Mouse (Mus musculus): ENCODE measurements around the gene Rmdn3. TPM values are rescaled to one million over a fixed set of nuclear protein-coding genes. Genes with fewer than 3 reads are reported as not detected.

Rmdn3 gene
- 23.3 and 29.3 TPM in 2 replicates for polyA plus RNA-seq (2012; rRNA removed; ENCODE audit: low replicate concordance)

DNA sequence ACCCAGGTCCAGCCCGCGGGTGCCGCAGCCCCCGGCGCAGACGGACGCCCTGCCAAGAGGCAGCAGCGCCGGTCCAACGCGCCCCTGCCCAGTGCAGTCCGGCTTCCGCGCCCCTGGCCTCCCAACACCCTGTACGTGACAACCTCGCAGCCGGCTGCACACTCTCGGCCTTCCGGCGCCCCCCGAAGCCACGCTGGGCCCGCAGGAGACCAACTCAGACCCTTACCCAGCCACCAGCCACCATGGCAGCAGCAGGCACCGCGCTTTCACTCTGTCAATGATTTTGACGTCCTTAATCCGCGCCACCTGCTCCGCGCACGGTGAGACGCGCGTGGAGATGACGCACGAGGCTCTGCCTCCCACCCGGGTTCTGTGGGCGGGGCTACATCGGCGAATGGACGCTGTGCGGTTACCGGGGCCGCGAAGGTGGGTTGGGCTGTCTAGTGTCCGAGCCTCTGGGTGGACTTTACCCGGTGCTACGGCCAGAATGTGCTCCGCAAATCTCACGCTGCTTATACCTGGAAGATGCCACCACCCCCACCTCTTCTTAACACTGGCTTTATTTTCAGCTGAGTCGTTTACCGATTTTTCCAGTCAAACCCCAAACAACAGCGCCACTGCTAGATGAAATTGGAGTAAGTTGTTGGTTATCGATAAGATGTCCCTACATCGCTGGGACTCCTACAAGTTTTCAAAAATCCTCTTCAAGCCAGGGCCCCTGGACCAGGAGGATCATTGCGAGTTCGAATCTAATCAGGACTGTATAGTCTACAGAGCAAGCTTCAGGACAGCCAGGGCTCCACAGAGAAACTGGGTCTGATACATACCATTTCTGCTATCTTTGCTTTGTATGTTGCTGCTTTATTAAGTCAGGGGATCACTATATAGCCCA, at the start of gene Rmdn3:
Gene Rmdn3, minus strand, starts transcription at position 354 of the 892 bp plus-strand sequence.

DNA sequence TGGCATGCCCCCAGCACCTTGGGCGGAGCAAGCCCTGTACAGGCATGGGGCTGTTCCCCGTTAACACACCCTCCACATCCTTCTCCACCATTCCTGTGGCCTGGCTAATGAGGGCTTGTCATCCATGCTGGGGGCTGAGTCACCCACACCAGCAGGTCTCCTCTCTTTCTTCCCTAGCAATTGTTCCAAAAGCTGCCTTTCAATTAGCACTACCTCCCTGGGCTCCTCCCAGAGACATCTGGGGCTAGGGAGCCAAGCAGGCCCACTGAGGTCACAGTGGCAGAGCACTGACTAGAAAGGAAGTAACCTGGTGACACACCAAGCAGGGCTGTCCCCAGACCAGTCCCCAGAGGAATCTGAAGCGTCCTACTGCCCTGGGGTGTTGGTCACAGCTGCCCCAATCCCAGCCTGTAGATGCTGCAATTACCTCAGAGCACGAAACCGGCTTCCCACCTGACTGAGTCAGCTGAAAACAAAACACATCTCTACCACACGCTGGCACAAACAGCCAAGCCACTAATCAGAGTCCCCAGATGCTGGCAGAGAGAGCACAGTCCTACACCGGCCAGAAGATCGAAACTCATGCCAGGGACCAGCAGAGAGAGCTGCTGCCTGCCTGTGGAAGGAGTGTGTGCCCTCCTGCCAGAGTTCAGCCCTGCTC, 17.3 kb upstream of the Rmdn3 start, which contains the start of gene Gm14137:
Gene Gm14137, plus strand, starts transcription at position 519 of the 661 bp plus-strand sequence.

GRCm38 (mm10) chr2:119166901-119167865, 10.3 kb upstream of the Rmdn3 start, which contains the start of gene Gchfr:
Gchfr (plus strand) TSS chr2:119167773.

DNA sequence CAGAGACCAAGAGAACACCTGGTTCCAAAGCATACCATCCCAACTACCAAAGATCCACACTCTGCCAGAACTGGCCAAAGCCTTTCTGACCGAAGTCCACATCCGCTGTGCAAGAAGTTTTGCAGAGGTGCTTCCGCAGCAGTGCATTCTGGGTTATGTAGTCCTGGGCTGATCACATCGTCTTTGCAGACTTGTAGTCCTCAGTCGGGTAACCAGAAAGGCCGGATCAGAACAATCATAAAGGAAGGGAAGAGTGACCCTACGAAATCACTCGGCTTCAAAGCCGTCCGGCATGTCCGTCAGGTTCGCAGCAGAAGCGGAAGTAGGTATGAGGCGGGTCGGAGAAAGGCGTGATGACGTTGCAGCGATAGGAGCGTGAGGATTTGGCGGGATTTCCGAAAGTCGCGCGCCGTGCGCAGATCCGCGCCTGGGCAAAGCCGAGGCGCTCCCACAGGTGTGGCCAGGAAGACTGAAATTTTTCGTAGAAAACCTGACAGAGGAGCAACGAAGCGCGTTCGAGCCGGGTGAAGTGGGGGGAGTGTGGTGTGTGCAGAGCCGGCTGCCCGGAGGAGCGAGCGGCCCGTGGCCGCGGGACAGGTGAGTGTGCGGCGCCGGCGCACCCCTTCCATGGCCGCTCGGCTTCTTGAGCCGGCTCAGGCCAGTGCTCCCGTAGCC, 44.3 kb downstream of the Rmdn3 start, which contains the start of gene Rad51:
Gene Rad51, plus strand, starts transcription at position 356 of the 675 bp plus-strand sequence.

Other genes starting within 250 kb of the Rmdn3 start
- gene Chst14, start 230.5 kb downstream of the Rmdn3 start, polyA plus RNA-seq (2012; rRNA removed; ENCODE audit: low replicate concordance), result 17.1 and 21.6 TPM in 2 replicates
- 4.3 and 6.4 TPM in 2 replicates for gene Ccdc32, start 127.6 kb downstream of the Rmdn3 start, polyA plus RNA-seq (2012; rRNA removed; ENCODE audit: low replicate concordance)
- 4.6 and 4.8 TPM in 2 replicates for gene Rpusd2, start 122.2 kb downstream of the Rmdn3 start, polyA plus RNA-seq (2012; rRNA removed; ENCODE audit: low replicate concordance)
- gene Knl1, start 109.9 kb downstream of the Rmdn3 start, polyA plus RNA-seq (2012; rRNA removed; ENCODE audit: low replicate concordance), result 0.11 and 0.17 TPM in 2 replicates
- 1.8 and 2.1 TPM in 2 replicates for gene Rad51, start 44.2 kb downstream of the Rmdn3 start, polyA plus RNA-seq (2012; rRNA removed; ENCODE audit: low replicate concordance)
- 80.1 and 84.8 TPM in 2 replicates for gene Gchfr, start 10.7 kb upstream of the Rmdn3 start, polyA plus RNA-seq (2012; rRNA removed; ENCODE audit: low replicate concordance)
- 0.12 and 0.36 TPM in 2 replicates for gene Gm14137, start 17.5 kb upstream of the Rmdn3 start, polyA plus RNA-seq (2012; rRNA removed; ENCODE audit: low replicate concordance)
- gene Zfyve19, start 51.6 kb upstream of the Rmdn3 start, polyA plus RNA-seq (2012; rRNA removed; ENCODE audit: low replicate concordance), result 34.3 and 37.0 TPM in 2 replicates
- 1.9 TPM in 2 replicates for gene Dnajc17, start 51.8 kb upstream of the Rmdn3 start, polyA plus RNA-seq (2012; rRNA removed; ENCODE audit: low replicate concordance)
- 0.18 TPM in 1 of 2 replicates, not detected in the other for gene Ppp1r14d, start 72.9 kb upstream of the Rmdn3 start, polyA plus RNA-seq (2012; rRNA removed; ENCODE audit: low replicate concordance)
- 21.6 and 23.1 TPM in 2 replicates for gene Spint1, start 80.3 kb upstream of the Rmdn3 start, polyA plus RNA-seq (2012; rRNA removed; ENCODE audit: low replicate concordance)
- gene Rhov, start 114.2 kb upstream of the Rmdn3 start, polyA plus RNA-seq (2012; rRNA removed; ENCODE audit: low replicate concordance), result 3.0 and 5.0 TPM in 2 replicates
- 20.5 and 30.9 TPM in 2 replicates for gene Vps18, start 131.7 kb upstream of the Rmdn3 start, polyA plus RNA-seq (2012; rRNA removed; ENCODE audit: low replicate concordance)
- gene Dll4, start 168.8 kb upstream of the Rmdn3 start, polyA plus RNA-seq (2012; rRNA removed; ENCODE audit: low replicate concordance), result 17.0 and 24.0 TPM in 2 replicates
- 8.4 and 31.1 TPM in 2 replicates for gene Chac1, start 194.2 kb upstream of the Rmdn3 start, polyA plus RNA-seq (2012; rRNA removed; ENCODE audit: low replicate concordance)